Mouse (Mus musculus) thymus, adult 18-20 months (tissue): ENCODE data around the gene Wnt5b.

Source experiments
- DNase-seq, 2 experiments: peaks; one replicate each; pipeline ENCODE4 v3.0.0; 2022; ENCODE audit warnings: mixed read lengths in 2 of 2

Gene Wnt5b

DNA sequence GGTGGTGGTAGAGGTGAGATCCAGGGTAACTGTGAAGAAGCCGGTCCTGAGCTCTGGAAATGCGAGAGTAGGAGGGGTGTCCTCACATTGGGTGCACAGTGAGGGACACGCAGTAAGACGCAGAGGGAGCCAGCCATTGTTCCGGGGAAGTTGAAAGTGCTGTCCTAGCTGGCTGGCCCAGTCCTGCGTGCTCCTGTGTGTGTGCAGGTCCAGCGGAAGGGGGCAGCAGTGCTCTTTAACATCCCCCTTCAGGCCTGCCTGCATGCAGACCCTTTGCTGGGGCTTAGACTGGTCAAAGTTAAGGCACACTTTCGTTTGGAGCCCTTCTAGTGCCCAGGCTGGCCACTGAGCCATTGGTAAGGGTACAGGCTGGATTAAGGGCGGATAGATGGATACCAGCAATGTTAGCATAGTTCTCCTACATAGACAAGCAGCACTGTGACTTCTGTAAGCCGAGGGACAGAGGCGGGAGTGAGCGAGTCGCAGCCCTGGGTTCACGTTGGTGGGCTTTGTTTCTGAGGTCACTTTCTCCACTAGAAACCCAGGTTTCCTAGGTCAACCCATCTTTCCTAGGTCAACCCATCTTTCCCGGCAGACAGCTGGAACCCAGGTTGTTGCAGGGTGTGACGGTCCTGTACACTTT lies 61.1 kb downstream of the Wnt5b start:
- no peak for DNase-seq

DNA sequence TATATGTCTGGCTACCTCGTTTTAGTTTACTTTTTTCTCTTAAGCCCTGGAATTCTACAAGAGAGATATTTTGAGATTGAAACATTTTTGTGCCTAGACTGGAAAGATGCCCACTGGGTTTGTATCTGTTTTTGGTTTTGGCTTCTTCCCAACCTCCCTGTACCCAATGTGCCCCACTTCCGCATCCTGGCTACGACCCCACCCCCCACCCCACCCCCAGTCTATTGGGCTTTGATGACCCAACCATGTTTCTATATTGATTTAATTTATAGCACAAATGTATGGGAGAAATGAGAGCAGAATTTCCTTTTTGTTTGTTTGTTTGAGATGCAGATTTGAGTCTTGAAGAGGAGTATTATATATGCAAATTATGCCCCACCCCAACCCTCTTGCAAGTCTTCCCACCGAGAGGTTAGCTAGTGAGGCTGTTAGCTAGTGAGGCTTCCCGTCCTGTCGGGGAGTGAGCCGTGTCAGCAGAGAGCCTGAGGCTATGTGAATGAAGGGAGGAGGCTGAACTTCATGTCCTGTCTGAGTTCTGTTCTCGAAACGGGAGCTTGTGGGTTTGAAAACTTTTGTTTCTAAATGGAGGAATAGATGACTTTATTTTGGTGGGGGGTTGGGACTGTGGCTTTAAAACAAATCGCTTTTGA lies 62.3 kb downstream of the Wnt5b start:
- DNase-seq: peak in 1 of 2 experiments; percentile 50

DNA sequence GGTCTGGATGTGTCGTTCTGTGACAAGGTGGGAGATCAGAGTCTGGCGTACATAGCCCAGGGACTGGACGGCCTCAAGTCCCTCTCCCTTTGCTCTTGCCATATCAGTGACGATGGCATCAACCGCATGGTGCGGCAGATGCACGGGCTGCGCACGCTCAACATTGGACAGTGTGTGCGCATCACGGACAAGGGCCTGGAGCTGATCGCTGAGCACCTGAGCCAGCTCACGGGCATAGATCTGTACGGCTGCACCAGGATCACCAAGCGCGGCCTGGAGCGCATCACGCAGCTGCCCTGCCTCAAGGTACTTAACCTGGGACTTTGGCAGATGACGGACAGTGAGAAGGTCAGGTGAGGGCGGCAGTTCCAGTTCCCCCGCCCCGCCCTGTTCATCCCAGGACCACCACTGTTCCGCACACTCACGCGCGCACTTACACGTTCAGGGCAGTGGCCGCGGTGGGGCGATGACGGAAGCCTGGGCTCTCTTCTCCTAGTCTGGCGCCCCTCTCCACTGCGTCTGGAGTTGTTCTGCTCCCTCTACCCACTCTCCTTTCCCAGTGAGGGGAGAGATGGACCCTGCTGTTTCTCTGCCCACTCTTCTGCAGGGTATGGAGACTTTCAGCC lies 63.3 kb downstream of the Wnt5b start:
- peak; percentile 40 to 53 for DNase-seq

DNA sequence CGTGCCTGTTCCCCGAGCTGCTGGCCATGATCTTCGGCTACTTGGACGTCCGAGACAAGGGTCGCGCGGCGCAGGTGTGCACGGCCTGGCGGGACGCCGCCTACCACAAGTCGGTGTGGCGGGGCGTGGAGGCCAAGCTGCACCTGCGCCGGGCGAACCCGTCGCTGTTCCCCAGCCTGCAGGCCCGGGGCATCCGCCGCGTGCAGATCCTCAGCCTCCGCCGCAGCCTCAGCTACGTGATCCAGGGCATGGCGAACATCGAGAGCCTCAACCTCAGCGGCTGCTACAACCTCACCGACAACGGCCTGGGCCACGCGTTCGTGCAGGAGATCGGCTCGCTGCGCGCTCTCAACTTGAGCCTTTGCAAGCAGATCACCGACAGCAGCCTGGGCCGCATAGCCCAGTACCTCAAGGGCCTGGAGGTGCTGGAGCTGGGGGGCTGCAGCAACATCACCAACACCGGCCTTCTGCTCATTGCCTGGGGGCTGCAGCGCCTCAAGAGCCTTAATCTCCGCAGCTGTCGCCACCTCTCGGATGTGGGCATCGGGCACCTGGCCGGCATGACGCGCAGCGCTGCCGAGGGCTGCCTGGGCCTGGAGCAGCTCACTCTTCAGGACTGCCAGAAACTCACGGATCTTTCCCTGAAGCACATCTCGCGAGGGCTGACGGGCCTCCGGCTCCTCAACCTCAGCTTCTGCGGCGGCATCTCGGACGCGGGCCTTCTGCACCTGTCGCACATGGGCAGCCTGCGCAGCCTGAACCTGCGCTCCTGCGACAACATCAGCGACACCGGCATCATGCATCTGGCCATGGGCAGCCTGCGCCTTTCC lies 64.1 kb downstream of the Wnt5b start:
- DNase-seq: peak; percentile 66 to 68

- no peak for DNase-seq
Observed at GRCm38 (mm10) chr6:119479343-119479875, 64.7 kb downstream of the Wnt5b start, which contains the start of gene Fbxl14. Fbxl14 (plus strand) TSS chr6:119479668.

DNA sequence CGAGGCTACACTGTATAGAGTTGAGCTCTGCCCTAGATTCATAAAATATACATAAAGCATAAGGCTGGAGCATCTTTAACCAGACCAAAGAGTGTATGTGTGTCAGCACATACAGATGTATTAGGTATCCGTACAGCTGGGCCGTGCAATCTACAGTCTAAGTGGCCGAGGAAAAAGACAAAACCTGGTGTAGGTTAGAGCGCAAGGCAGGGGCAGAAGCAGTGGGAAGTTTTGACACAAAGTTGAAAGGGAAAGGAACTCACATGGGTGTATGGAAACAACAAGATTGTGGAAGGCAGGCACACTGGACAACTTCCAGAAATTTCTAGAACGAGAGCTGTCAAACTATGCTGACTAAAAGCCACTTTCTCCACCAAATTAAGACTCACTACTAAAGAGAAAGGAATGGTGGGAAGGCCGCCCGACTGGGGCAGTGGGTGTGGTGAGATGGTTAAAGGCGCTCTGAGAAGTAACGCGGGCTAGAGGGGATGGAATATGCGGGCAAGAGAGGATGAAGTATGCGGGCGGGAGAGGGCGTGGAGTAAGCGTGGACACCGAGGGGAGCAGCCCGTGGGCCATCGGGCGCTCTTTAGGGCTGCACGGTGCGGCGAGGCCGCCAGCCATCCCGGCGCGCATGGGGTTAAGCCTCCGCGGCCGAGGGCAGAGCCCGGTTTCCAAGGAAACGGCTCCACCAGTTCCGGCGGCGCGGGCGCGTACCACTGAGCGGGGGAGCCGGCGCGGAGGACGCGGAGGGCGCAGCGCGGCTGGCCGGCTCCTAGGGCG lies 65.4 kb downstream of the Wnt5b start:
- DNase-seq: peak; percentile 72 to 79

GRCm38 (mm10) chr6:119477686-119478310 lies 66.3 kb downstream of the Wnt5b start:
- no peak for DNase-seq

GRCm38 (mm10) chr6:119475988-119476387 lies 68.2 kb downstream of the Wnt5b start:
- no peak for DNase-seq

GRCm38 (mm10) chr6:119473992-119474391 lies 70.2 kb downstream of the Wnt5b start:
- no peak for DNase-seq

DNA sequence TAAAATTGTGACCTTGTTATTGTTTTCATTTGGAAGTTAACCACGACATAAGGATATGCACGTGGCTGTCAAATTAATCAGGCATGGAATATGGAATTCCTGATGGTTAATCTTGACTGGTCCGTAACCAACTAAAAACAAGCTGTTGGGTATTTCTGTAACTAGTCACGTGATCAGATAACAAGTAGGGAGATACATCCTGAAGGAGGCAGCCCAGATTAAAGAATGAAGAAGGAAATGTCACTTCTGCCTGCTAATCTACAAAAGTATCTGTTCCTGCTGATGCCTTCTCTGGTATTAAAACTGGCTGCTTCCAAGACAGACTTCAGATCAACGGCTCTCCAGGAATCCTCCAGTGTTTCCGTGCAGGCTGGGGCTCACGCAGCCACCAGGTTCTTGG lies 70.7 kb downstream of the Wnt5b start:
- DNase-seq: no peak

DNA sequence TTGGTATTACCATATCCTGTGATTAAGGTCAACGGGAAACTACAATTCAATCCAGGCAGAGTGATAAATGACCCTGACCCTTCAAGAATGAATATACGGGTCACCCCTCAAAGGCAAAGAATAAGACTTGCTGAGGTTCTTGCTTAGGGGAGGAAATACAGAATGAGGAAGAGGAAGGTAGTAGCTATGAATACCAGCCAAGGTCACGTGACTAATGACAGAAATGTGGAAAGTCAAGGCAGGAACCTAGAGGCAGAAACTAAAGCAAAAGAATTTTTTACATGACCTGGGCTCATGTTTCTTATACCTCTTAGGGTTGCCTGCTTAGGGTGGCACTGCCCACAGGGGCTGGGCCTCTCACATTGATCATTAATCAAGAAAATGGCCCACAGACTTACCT lies 71.4 kb downstream of the Wnt5b start:
- DNase-seq: no peak

DNA sequence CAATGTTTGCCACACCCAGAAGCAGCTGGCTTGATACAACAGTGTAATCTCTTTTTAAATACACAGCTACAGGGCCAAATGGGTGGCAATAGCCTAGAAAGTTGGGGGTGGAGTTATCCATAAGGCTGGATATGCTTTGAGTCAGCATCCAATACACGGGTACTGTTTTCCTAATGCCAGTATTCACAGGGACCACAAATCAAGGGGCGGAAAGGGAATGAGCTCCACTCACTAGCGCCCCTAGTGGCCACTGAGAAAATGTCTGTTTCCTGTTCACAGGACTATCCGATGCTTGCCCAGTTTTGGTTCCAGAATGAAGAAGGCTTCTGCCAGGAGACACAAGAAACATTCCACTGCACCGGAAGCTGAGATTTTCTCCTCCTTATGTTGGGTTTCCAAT lies 72.0 kb downstream of the Wnt5b start:
- DNase-seq: no peak

- no peak for DNase-seq
Observed at GRCm38 (mm10) chr6:119470777-119471176, 73.4 kb downstream of the Wnt5b start.

- DNase-seq: no peak
Observed at GRCm38 (mm10) chr6:119467785-119468059, 76.4 kb downstream of the Wnt5b start.

DNA sequence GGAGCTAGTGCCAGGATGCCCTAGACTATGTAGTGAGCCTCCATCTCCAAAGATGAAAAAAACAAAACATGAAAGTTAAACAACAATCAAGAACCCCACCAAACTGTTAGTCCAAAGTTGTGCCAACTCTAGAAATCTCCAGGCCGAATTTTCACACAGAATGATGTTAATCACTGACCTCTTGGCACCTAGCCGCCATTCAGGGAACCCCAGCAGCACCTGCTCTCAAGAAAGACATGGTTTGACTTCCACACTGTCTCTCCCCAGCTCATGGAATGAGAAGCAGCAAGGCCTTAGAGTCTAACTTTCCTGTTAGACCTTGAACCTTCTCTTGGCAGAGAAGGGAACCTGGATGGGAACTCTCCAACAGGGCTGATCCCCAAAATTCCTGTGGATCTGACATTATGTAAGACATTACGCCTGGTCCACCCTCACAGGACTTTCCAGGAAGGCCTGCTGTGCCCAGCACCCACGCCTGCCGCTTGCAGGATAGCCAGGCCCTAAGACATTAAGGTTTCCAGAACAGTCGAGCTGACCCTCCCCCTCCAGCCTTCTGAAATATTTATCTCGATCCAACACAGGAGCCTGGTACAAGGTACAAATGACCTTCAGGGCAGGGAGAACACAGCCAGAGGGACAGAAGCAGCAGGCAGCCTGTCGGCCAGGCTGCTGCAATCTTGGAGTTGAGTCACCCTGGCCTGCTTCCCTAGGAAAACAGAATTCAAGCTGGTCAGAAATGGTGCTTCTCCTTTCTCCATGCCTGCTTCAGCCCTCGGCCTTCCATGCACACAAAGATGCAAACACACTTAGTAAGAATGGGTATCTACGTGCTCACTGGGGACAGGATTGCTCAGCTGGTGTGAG lies 77.0 kb downstream of the Wnt5b start:
- no peak for DNase-seq

- no peak for DNase-seq
Observed at GRCm38 (mm10) chr6:119466161-119466560, 78.0 kb downstream of the Wnt5b start.

GRCm38 (mm10) chr6:119460391-119460790 lies 83.8 kb downstream of the Wnt5b start:
- DNase-seq: no peak

DNA sequence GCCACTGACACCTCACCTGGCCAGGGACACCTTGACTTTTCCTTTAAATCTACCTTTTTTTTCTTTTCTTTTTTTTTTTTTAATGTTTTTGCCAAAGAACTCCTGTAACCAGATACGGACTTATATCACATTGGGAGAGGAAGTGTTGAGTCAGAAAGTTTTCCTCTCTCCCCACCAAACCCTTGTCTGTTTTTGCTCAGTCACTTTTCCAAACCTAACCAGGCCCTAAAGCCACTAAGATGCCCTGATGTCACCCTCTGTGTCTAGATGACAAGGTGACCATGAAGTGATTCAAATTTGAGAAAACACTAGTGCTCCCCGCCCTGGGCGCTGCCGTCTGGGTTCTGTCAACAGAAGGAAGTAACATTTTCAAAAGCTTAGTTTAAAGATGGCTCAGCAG lies 85.1 kb downstream of the Wnt5b start:
- no peak for DNase-seq

DNA sequence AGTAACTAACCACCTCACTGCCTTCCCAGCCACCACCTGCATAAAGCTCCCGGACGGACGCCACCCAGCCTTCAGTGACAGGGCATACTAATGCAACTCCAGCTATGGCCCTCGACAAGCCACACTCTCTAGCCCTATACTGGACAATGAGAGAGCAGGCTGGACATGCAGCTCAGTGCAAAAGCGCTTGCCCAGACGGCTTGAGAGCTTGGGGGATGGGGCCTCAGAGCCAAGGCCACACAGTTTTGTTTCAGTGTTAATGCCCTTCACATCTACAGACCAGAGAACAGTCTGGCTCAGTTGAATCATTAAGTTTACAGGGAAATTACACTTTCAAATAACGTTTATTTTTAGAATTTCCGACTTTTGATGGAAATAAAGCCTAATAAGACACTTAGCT lies 86.0 kb downstream of the Wnt5b start:
- no peak for DNase-seq

DNA sequence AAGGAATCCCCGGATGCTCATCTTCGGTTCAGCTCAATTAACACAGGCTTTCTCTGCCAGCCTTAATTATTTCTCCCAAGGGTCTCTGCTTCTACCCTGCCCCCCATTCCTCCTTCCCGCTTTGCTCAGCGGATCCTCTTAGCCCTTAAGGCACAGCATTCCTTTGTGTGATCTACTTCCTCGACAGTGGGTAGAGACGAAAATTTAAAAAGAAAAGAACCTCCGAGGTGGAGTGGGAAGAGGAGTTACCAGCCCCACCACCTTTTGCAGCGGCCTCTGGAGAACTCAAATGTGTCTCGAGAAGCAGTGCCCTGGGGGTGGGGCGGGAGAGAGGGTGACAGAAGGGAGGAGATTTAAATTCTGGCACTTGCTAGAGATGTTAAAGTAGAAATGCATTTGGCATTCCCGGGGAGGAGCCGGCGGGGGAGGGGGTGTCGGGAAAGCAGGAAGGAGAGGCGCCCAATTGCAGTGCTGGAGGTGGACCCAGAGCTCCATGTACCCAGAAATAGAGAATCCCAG lies 92.1 kb downstream of the Wnt5b start:
- DNase-seq: no peak
